Mouse (Mus musculus): ENCODE results near the gene Igsf8.

Gene Igsf8

GRCm38 (mm10) chr1:172302851-172303250, 41.4 kb downstream of the Igsf8 start:
- DNase-seq (ENCODE audit: low read depth), result no peak

- DNase-seq (ENCODE audit: low read depth), result no peak
Measured at GRCm38 (mm10) chr1:172304443-172304842, 43.0 kb downstream of the Igsf8 start.

GRCm38 (mm10) chr1:172305153-172305552, 43.7 kb downstream of the Igsf8 start:
- DNase-seq (ENCODE audit: low read depth), result no peak

GRCm38 (mm10) chr1:172305635-172306034, 44.2 kb downstream of the Igsf8 start:
- no peak for DNase-seq (ENCODE audit: low read depth)

GRCm38 (mm10) chr1:172306196-172306595, 44.8 kb downstream of the Igsf8 start:
- no peak for DNase-seq (ENCODE audit: low read depth)

GRCm38 (mm10) chr1:172306885-172307284, 45.4 kb downstream of the Igsf8 start:
- DNase-seq (ENCODE audit: low read depth), result peak; percentile 18

- peak; percentile 93 for DNase-seq (ENCODE audit: low read depth)
Measured at GRCm38 (mm10) chr1:172307936-172308335, 46.5 kb downstream of the Igsf8 start.

- DNase-seq (ENCODE audit: low read depth), result peak; percentile 22
Measured at GRCm38 (mm10) chr1:172308409-172308808, 47.0 kb downstream of the Igsf8 start.

- peak; percentile 86 for DNase-seq (ENCODE audit: low read depth)
Measured at GRCm38 (mm10) chr1:172309699-172310398, 48.4 kb downstream of the Igsf8 start.

- peak; percentile 56 for DNase-seq (ENCODE audit: low read depth)
Measured at GRCm38 (mm10) chr1:172311248-172311906, 49.9 kb downstream of the Igsf8 start.

GRCm38 (mm10) chr1:172311921-172312767, 50.7 kb downstream of the Igsf8 start:
- DNase-seq (ENCODE audit: low read depth), result peak; percentile 53

GRCm38 (mm10) chr1:172312768-172313561, 51.5 kb downstream of the Igsf8 start:
- DNase-seq (ENCODE audit: low read depth), result peak; percentile 18

- peak; percentile 82 for DNase-seq (ENCODE audit: low read depth)
Measured at GRCm38 (mm10) chr1:172313613-172314411, 52.4 kb downstream of the Igsf8 start.

- DNase-seq (ENCODE audit: low read depth), result no peak
Measured at GRCm38 (mm10) chr1:172314911-172315310, 53.5 kb downstream of the Igsf8 start.

GRCm38 (mm10) chr1:172317431-172317830, 56.0 kb downstream of the Igsf8 start:
- no peak for DNase-seq (ENCODE audit: low read depth)

- DNase-seq (ENCODE audit: low read depth), result no peak
Measured at GRCm38 (mm10) chr1:172317946-172318345, 56.5 kb downstream of the Igsf8 start.

- no peak for DNase-seq (ENCODE audit: low read depth)
Measured at GRCm38 (mm10) chr1:172318424-172319035, 57.1 kb downstream of the Igsf8 start.

- no peak for DNase-seq (ENCODE audit: low read depth)
Measured at GRCm38 (mm10) chr1:172319346-172319745, 57.9 kb downstream of the Igsf8 start.

- no peak for DNase-seq (ENCODE audit: low read depth)
Measured at GRCm38 (mm10) chr1:172319921-172320411, 58.5 kb downstream of the Igsf8 start.

- DNase-seq (ENCODE audit: low read depth), result no peak
Measured at GRCm38 (mm10) chr1:172322725-172323124, 61.3 kb downstream of the Igsf8 start.

Data from fibroblast of lung, adult 2 months (primary cell).